Mouse (Mus musculus) kidney, postnatal 36 days (tissue): ENCODE data around the gene Spg20.

Source experiments
- DNase-seq, 2 experiments: peaks; one replicate each; pipeline ENCODE4 v3.0.0; 2021 to 2022; ENCODE audit warnings: mixed read lengths in 2 of 2

The Spg20 gene

DNA sequence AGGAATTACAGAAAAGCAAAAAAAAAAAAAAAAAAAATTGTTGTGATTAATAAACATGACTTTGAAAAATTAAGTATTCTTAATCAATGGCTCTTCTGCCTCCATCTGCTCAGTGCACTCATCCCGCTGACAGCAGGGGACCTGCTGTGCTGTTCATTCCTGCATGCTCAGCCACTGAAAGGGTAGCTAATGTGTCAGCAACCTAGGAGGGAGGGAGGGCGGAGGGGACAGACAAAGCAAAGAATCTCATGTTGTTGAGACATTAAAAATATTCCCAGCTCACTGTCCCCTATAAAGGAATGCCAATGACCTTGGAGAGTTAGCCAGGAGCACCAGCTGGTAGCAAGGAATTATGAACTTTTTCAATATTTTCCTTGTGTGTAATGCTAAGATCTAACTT lies 13.9 kb upstream of the Spg20 start:
- DNase-seq, result no peak

DNA sequence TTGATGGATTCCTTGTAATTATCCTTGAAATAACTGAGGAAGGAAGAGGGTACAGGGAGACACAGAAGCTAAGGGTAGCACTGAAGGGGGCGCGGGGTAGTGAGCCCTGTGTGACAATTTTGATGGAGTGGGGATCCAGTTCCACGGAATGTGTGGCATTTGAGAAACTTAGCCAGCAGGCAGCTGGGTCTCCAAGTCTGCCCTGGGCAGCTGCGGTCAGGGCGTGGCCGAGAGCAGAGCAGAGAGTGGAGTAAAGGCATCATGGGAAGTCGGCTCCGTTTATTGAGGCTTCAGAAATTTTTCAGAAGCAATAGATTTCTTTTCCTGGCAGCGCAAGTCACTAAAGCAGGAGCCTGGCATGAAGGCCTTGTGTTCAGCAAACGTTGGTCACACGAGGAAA lies 12.9 kb upstream of the Spg20 start:
- DNase-seq, result no peak

DNA sequence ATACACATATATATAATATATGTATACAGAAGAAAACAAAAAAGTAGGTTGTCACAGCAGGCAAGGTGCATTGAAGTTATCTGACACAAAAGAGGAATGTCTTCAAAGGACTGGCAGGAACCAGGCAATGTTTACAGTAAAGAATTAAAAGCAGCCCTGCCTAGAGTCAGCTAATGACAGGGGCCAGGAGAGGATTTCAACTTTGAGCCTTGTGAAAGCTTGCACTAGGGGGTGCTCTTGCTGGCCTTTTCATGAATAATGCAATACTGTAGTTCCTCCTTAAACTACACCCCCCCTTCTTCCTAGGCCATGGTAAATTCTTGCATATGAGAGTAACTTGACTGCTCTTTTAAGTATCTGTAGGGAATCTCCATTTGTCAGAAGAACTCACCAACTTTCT lies 10.8 kb upstream of the Spg20 start:
- DNase-seq, result no peak

DNA sequence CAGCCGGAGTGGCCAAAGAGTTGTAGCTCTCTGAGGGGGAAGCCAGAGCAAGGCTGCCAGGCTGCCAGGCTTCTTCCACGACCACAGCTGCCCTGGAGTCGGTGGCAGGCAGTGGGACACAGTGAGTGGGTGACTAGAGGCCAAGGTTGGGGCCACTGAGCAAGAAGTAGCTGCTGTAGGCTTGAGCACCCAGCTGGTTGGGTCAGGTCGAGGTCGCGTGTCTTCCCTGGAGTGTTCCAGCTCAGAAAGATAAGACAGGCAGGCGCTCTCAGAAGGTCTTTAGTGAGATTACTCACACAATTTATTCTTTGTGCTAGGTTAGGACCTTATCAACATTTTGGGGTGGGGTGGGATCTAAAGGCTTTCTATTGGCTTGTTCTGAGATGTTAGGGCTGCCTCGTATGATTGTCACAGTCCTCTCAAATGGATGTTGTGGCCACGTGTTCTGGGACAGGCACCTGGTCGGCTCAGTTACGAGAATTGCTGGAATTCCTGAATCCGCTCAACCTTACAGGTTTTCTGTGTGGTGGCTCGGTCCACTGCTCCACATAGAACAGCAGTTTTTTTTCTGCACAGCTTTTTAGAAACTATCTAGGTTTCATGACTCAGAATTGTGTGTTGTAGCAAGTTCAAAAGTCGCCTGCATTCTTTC lies 6.4 kb upstream of the Spg20 start:
- peak; percentile 27 to 48 for DNase-seq

DNA sequence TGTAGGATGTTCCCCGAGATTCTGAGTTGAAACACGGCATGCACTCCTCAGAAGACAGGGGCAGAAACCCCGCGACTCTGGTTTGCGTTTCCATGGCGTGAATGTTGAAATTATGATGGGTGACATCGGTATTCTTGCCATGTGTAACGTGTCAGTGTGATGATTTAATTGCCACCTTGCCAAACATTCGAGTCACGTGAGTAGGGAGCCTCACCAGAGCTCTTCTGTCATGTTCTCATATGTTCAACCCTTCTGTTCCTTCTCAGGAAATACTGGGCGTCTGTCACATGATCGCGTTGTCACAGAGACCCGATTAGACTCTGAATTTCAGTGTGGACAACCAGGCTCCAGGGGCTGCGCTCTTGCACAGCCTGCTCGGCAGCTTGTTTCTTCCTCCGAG lies 5.9 kb upstream of the Spg20 start:
- no peak for DNase-seq

DNA sequence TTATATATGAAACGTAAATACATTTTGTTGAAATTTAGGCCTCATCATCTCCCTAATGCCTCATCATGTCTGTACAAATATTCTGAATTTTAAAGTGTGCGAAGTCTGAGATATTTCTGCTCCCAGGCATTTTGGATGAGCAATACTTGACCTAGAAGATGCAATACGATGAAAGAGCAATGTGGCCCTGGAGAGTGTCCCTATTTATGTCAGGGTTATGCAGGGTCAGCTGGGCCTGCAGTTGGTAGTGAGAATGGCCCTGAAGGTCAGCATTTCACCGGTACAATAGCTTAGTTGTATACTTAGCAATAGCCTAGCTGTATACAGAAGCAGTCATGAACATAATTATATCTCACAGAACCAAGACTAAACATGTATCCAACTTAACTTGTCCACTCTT lies 2.8 kb upstream of the Spg20 start:
- DNase-seq, result no peak

DNA sequence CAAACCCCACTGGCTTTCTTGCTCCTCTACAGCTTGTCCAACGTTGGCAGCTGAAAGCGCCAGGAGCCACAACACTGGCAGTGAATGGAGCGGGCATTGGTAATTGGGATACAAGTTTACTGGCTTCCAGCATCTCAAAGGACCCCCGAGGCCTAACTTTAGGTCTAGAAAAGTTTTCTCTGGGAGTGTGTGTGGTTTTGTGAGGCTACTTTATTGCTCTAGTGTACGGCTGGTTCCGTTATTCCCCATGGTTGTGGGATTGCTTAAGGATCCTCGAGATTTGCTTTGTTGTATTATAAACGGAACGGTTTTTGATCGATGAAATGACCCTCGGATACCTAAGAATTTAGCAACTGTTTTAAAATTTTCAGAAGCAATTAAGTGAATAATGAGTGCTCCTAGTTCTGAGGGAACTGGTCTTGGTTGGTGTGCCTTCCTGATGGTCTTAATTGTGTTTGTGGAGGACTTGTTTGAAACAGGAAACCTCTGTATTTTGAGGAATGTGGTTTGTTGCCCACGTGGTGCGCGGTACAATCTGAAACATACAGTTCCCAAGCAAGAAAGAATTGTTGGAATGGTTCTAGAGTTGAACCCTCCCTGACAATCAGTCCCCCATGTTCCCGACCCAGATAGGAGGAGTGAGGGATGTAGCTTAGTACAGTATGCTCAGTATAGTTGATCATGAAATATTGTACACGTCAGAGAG lies 955 bp downstream of the Spg20 start:
- DNase-seq, result peak in 1 of 2 experiments; percentile 21

DNA sequence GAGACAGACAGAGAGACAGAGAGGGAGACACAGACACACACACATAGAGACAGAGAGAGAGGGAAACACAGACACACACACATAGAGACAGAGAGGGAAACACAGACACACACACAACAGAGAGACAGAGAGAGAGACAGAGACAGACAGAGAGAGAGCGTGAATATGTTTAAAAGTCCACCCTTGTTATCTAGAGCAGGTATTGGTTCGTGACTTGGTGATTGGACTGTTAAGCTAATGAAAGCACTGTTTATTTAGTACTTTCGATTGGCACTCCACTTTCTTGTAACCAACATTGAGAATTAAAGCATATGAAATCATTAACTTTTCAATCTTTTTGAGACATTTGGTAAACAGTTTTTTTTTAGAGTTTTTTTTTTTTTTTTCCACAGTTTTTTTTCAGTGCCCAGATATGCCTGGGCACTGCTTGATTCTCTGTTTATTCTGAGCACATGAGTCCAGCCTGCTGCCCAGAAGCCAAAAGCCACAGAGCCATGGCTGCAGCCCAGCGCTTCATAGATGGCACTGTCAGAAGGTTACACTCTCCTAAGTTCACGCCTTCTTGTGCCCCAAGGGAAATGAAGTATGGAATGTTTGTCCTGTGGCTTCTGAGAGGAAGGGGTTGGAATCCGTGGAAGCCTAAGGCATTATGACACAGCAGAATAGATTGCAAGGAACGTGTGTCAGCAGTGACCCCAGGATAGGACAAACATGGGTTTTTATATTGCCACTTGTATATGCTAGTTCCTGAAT lies 2.6 kb downstream of the Spg20 start:
- peak; percentile 29 to 43 for DNase-seq

DNA sequence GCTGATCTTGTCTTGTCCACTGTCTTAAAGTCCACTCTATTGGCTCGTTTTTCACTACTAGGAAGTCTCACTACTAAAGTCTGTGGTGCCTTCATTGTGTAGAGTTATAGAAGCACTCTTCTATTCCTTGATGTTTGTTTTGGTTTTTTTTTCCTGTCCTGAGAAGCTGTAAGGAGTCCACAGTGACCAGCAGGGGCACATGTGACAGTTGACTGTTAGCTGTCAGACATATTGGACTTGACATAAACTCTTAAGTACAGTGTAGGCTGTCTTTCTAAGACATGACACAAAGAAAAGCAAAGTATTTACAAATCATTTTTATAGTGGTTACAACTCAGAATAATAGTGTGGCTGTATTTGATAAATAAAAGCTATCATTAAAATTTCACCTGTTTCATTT lies 3.2 kb downstream of the Spg20 start:
- no peak for DNase-seq

DNA sequence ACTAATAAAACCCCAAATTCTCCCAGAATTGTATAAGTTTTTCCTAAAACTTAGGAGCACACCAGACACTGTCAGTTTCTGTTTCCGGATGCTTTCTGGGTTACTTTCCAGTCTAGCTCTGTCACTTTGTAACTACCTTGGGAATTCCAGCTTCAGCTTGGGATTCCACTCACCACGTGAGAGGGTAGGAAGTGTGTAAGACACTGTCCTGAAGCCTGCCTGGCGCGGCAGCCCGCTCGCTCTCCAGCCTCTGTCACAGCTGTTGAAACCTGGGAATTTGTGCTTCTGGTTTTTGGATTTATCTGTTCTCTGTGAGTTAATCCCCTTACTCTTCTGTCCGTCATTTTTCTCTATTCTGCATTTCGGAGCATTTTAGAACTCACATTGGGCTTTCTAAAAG lies 4.1 kb downstream of the Spg20 start:
- DNase-seq, result peak; percentile 24 to 31

DNA sequence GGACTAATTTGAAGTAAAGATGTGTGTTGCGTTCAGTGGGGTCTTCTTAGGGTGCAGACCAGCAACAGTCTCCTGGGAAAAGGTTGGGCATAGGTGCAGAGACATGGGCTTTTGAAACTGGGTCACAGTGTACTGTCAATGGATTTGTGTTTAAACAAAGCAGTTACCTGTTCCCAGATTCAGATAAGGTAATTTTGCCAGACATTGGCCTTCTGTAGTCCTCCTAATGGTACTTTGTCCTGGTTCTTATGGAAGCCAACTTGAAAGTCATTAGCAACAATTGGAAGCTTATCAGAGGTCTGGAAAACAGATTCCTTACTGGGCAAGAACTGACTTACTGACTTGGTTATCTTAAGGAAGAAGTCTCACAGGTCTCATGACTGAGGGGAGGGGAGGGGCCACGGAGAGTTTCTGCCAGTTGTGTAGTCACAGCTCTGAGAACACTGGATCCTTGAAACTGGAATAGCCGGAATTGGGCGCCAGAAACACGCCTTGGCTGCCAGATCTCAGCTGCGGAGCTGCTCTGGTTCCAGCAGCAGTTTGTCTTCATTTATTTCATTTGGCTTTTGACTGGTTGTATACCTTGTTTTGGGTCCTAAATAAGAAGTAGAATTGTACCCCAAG lies 7.5 kb downstream of the Spg20 start:
- peak; percentile 19 to 20 for DNase-seq

DNA sequence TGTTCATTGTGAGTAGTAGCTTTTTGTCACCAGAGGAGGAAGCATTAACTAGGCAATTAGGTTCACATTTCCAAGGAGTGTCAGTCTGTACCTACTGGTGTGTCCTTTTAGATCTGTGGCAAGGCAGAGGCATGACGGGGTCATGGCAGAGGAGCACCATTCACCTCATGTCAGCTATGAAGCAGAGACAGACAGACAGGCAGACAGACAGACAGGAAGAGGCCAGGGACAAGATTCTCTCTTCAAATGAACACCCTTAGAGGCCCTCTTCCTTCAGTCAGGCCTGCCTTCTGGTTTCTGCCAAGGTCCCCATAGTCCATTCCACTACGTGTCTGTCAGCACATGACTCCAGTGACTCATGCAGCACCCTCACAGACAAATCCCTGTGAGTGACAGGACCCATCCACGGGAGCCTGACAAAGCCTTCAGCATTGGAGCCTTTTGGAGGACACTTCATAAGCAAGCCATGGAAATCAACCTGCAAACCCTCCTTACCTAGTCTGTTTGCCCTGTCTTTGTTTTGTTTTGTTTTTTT lies 10.5 kb downstream of the Spg20 start:
- no peak for DNase-seq

DNA sequence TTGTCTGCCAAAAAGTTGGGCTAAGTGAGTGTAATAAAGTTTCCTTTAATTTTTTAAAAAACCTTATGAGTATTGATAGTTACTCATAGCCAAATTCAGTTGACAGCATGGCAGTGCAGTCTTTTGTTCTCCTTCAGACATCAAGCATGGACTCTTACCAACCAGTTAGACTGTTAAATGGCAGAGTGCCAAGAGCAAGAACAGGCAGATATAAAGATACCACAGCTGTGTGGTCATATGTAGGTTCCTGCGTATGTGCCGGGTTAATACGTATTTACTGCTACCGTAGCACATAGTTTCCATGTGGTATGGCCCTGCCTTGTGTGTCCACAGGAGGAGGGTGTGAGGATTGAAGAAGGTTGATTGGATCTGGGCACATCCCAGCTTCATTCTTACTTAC lies 11.2 kb downstream of the Spg20 start:
- no peak for DNase-seq

DNA sequence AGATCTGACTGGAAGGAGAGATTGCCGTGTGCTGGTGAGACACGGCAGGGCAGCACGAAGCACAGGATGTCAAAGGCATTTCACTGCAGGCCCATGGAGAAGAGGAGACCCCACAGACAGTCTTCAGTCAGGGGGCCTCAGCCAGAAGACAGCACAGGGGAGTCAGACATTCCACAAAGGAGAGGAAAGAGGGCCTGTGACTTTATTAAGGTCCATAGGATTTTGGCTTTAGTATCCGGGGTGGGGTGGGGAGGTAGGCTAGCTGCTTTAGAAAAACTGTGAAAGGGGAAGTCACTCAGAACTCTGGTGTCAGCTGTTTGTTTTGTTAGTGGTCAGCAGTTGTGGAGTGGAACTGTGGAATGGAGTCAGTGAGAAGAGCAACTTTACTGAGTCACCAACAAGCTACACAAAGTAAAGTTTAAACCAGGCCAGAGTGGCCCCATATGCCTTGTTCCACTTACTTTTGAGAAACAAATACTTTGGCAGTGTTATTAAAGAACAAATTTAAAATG lies 17.3 kb downstream of the Spg20 start:
- DNase-seq, result no peak

DNA sequence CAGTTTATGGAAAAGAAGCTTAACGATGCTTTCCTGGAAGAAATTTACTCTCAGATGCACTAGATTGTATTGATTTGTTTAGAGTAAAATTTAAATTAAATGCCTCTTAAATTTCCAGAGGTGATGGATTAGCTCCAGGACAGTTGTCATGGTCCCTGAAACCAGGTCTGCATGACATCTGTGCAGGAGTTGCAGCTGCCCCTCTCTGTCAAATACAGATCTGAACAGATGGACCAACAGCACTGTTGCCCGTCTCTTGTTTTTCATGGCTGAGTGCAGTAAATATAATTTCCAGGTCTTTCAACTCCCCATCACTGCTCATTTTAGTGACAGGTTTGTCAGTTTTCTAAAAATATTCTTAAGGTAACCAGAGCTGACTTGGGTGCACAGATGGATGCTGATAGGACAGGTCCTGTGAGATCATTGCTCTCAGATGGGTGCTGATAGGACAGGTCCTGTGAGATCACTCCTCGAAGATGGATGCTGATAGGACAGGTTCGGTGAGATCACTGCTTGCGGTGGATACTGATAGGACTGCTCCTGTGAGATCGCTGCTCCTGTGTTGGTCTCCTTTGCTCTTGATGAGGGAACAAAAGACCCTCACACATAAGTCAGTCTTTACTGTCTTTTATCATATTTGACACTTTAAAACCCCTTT lies 19.8 kb downstream of the Spg20 start:
- no peak for DNase-seq

DNA sequence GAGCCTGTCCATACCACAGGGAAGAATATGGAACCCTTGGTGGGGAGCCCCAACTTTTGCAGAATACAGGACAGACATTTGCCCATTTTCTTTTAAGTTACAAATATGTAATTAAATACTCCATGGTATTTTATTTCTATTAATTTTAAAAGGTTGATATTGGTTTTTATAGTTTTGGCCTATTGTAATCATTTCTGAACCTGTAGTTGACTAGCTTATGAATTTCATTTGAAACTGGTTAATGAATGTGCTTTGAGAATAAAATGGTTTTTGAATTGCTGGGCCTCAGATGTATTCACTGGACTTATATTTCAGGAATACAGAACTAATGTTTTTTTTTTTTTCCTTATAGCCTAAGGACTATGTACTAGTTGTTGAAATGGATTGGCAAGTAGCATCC lies 25.1 kb downstream of the Spg20 start, which contains the start of gene Ccdc169:
Ccdc169 (plus strand) TSS at position 301 of the 400 bp plus-strand sequence.
- DNase-seq, result no peak

DNA sequence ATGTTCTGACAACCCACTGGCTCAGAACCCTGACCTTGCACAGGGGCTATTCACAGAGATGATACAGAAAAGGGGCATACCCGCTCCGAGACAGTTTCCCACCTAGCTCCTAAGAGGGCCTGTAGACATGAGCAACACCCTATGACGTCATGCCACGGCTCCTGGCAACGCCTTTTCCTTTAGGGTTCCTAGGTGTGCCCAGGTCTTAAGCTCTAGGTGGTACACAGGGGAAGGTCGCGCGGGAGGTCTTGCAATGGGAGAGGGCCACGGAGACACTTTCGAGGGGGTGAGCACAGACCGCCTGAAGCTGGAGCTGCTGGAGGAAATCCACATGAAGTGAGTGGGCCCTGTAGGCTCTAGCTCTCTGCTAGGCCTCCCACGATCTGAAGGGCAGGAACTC lies 27.9 kb downstream of the Spg20 start:
- no peak for DNase-seq

DNA sequence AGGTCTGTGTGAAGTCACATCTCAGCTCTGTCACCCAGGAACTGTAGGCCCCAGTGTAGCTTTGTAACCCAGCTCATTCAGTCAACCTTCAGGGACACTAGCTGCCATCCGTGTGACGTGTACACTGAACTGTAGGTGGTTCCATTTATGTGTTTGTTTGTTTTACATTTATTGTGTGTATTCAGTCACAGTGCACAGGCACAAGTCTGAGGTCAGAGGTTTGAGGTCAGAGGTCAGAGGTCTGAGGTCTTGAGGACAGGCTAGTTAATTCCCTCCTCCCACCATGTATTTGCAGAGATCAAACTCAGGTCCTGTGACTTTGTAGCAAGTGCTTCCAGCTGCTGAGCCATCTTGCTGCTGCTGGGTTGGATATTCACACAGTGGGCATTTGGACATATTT lies 29.5 kb downstream of the Spg20 start:
- no peak for DNase-seq

DNA sequence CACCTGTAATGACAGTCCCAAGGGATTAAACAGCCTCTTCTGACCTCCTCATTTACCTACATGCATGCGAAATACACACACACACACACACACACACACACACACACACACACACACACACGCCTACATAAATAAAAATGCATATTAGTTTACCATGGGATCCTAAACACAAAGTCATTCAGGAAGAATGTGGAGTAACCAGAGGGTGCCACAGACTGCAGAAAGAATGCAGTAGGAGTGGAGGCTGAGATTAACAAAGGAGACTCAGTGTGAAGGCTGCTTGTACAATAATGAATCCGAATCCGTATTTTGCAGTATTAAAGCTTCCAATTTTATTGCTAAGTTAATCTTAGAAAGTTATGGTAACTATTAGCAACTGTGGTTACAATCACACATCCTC lies 33.0 kb downstream of the Spg20 start:
- DNase-seq, result no peak

DNA sequence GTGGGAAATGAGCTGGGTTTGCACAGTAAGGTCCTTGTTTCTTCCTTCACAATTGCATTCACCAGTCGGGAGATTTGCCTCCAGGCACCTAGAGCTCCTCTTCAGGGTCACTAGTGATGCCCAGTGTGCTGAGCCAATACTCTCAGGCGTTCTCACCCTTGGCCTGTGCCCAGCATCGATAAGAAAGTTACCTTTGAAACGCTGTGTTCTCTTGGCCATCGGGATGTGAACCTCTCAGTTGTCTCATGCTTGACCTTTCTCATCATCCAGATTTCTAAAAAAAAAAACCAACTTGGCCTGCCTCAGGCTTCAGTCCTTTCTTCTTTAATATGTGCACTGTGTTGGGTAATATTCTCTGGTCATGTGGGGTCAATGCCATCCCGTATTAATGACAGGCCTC lies 34.5 kb downstream of the Spg20 start:
- DNase-seq, result no peak

DNA sequence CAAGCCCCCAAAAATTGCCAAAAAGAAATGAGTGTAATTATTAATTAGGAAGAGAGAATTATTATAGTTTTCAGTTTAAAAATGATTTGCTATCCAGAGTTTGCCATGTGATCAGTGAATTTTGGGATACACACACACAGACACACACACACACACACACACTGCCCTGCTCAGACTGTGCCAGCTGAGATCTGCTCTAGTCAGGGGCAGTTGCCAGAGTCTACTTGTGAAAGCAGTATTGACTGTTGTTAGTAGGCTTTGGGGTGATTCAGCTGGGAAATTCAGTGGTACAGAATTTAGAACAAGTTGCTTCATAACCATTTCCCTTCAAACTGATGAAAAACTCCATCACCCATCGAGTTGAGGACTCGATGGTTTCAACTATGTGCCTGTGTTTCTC lies 35.2 kb downstream of the Spg20 start:
- DNase-seq, result no peak

DNA sequence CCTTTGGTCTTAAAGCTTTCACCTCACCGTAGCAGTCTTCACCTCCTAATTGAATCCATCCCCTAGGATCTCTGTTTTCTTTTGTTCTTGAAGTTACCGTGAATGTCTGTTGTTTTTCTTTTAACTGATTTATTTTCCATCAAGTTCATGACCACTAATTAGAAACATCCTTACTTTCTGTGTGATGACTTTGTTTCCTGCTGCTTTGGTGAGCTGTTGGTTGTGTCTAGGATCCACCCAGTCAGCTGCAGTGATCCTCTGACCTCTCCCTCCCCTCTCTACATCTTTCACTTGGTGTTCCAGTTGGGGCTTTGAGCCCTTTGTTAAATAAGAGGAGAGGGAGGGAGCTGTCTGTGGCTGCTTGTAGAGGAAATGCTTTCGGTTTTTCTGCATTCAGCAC lies 36.2 kb downstream of the Spg20 start:
- DNase-seq, result no peak
